Mouse (Mus musculus) spleen, embryonic (tissue): ENCODE data around the gene Plcb4.

Source experiments
- CTCF ChIA-PET: fragments of 350-600 bp; sonication (Branson Sonifier 250); formaldehyde crosslinking; loops from one replicate; lab custom pipeline; 2022; lab: Charles Lee

Gene Plcb4

DNA sequence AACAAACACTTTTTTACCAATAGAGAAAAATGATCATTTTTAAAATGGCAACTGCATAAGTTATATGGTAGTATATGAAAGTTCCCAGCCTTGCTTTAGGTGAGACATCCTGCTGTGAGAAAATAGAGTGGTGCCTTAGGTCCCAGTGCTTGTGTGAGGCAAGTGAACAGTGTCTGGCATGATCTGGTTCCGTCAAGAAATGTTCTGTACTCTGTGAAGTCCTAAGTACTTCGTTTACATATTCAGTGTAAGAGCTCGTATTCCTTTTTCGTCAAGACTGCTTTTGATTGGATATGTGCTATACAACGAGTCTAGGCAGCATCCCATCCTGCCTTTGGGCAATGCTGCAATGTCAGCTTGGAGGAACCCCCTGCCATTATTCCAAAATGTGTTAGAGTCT, 342.1 kb downstream of the Plcb4 start:
- CTCF ChIA-PET = no interaction called here

DNA sequence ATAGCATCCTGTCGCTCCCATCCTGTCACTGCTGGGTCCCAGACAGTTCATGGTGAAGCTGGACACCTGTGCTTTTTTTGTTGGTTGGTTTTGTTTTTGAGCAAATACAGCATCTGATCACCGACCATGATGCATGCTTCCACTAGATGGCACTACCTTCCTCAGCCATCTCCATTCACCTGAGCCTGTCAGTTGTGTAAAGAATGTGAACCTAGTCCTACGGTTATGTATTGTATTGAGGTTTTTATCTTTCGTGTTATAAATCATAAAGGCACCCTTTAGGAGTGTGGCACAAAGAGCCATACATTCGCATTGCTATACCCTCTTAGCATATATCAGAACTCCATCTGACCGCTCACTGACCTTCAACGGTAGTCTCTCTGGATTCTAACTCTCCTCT, 343.3 kb downstream of the Plcb4 start:
- CTCF ChIA-PET = no interaction called here

DNA sequence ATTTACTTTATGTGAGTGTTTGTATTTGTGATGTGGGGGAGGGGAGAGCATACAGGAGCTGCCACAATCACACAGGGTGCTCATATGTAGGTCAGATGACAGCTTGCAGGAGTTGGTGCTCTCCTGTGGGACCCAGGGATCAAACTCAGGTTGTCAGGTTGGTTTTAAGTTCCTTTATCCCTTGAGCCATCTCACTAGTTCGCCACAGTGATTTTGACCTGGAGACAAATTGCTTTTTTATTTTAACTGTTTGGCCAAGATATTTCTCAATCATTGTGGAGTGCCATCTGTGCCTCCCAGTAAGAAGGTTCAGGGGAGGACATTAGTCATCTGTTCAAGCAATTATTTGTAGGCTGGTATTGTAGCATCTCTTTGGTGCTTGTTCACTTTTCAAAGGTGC, 345.0 kb downstream of the Plcb4 start:
- CTCF ChIA-PET = no interaction called here

DNA sequence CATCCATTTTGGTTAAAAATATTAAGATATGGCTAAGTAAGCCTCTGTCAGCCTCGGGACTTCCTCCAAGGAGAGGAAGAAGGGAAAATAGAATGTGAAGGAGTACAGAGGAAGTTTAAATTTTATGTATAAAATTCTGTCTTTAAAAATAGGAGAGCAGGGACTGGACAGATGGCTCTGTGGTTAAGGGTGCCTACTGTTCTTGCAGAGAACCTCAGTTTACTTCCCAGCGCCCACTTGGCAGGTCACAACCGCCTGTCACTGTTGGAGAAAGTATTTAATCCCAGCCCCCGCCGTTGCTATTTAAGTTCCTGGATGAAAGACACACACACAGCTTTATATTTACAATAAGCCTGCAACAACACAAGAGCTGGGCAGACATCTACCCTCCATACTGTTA, 347.5 kb downstream of the Plcb4 start:
- CTCF ChIA-PET = no interaction called here

DNA sequence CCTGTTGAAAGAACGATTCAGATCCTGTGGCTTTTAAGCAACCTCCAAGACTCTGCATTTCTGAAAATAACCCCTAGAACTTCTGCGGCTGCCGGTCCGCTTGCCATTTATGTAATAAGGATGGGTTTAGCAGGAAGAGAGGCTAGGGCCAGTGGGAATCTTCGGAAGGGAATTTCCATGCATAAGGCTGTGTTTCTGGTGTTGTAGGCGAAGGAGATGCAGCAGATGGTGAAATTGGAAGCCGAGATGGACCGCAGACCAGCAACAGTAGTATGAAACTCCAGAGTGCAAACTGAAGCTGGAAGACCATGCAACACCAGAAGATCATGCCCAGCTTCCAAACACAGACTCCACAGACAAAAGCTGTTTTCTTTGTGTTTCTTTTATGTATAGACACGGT, 353.9 kb downstream of the Plcb4 start:
- CTCF ChIA-PET = no interaction called here

DNA sequence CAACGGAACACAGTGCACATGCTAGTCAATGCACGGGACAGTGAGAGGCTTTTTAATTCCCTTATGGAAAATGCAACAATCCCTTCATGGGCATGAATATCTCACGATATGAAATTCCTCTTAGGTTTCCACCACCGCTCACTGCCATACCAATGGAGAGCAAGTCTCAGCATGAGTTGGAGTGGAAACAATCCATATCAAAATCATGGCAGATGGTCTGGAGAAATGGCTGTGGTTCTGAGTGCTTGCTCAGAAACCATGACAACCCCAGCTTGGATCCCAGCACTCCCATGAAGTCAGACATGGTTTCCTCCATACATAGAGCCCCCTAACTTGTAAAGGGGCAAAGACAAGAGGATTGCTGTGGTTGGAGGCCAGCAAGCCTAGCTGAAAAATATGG, 389.7 kb downstream of the Plcb4 start:
- CTCF ChIA-PET = no interaction called here

- CTCF ChIA-PET = no interaction called here
Measured at GRCm38 (mm10) chr2:136050793-136051615, 392.2 kb downstream of the Plcb4 start.

DNA sequence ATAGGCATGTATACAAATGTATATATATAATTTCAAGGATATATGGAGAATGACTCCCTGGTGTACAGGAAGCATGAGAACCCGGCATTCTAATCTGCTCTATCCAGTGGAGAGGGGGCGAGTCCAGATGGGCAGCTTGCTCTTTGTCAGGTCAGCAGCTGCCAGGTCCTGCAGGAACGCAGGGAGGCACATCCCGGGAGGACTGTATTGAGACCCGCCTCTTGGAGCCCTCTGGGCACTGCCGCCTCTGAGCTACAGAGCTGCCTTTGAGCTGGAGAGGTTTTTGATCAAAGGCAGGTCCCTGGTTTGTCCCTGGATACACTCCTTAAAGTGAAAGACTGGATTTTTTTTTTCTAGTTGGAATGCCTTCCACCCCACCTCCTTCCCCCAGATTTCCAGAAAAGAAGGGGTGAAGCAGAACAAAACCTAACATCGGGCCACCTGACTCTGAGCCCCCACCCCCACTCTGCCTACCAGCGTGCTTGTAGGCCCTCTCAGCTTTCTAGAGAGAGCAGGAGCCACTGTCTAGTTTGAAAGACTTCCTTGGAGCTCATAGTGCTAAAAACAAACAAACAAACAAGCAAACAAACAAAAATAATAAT, 393.0 kb downstream of the Plcb4 start, which contains the start of gene Lamp5:
TSS of gene Lamp5 (plus strand) at position 552 of the 602 bp plus-strand sequence.
- CTCF ChIA-PET = interaction anchor here (0.6 kb wide), 1 partner anchor 25 kb away, joined by 5 read pairs; no protein-coding TSS in a partner anchor

- CTCF ChIA-PET = no interaction called here
Measured at GRCm38 (mm10) chr2:136057861-136058331, 399.1 kb downstream of the Plcb4 start.

- CTCF ChIA-PET = no interaction called here
Measured at GRCm38 (mm10) chr2:136058398-136058797, 399.6 kb downstream of the Plcb4 start.

GRCm38 (mm10) chr2:136059029-136059669, 400.3 kb downstream of the Plcb4 start:
- CTCF ChIA-PET = no interaction called here
